Mouse (Mus musculus) ES-CJ7 (cell line): ENCODE results near the gene Fyn.

Source experiments
- DNase-seq: peaks from one replicate; pipeline ENCODE4 v3.0.0; 2011; ENCODE audit warnings: low read depth, low spot score

Gene Fyn

DNA sequence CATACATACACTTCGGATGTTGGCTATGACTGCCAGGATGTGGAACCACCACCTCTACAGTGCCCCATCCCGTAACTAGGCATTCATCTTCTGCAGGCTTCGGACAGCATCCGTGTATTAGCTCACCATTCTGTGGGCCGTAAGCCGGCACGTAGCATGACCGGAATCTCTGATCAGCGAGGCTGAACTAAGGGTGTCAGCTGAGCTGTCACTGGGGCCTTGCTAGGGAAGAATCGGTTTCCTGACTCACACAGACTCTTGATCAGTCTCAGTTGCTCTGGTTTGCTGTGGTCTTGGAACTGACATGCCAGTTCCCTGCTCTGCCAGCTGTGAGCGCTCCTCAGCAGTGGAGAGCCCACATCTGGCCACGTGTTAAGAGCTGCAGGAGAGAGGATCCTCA is 137.7 kb downstream of the Fyn start:
- no peak for DNase-seq

DNA sequence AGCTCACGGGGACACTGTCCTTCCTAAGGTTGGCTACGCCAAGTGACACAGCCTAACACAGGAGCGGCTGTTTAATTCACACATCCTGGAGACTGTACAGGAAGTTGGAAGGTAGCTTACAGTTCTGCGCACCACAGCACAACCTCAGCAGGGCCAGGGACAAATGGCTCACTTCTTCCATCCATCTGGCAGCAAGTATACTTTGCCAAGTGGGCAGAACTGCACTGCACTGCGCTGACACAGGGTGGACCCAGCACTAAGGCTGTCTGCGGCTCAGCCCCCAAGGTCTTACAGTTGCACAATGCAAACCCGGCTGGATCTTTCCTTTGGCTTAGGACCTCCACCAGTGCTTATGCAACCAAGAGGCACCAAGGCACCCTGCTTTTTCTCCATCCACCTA is 138.2 kb downstream of the Fyn start:
- DNase-seq: no peak

DNA sequence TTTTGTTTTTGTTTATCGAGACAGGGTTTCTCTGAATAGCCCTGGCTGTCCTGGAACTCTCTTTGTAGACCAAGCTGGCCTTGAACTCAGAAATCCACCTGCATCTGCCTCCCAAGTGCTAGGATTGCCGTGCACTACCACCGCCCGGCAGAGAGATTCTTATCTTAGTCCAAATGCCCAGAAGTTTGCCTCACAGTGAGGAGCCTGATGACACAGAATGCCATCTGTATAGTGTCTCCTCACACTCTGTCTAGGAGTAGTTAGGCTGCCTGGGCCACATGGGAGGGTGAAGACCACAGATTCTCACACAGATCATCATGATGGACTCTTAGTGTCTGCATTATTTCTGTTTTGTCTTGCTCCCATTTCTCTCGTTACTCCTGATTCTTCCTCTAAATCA is 140.1 kb downstream of the Fyn start:
- no peak for DNase-seq

DNA sequence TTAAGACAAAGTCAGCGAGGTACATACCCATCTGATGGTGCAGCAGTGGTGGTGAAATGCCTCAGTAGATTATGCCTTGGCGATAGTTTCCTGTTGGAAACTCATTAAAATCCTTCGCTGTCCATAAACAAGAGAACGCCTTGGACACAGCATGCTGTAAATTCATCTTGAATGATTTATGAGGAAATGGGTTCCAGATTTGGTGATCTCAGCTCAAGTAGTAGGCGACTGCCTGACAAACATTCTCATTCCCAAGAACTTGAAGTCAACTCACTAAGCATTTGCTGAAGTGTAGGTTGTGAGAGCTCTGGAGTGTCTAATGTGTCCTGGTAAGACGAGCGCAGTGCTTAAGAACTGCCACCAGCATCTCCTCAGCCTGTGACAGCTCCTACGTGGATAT is 141.3 kb downstream of the Fyn start:
- no peak for DNase-seq

DNA sequence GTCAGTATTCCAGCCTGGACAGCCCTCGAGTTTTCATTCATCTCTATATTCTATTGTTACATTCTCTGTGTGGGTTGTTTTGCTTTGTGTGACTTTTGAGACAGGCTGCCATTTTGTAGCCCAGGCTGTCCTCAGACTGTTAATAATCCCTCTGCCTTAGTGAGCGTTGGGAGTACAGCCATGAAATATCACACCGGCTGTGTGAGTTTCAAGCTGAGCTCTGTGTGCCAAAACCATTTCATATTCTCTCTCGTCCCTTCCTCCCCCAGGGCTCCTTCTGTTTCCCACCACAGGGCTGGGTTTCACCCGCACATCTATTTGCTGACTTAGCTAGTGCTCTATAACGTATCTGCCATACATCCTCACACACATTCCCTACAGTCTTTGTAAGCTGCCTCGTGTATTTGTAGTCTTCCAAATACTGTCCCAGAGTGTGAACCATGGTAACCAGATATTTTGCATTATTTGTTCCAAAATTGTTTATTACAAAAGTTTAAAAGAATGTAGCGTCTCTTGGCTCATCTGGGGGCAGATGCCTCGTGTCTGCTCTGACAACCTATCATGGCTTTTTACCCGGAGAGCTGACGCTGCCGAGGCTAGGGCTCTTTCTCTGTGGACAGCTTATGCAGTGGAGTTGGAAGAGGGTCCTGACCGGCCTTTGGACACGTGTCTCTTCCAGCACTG is 144.1 kb downstream of the Fyn start:
- no peak for DNase-seq

DNA sequence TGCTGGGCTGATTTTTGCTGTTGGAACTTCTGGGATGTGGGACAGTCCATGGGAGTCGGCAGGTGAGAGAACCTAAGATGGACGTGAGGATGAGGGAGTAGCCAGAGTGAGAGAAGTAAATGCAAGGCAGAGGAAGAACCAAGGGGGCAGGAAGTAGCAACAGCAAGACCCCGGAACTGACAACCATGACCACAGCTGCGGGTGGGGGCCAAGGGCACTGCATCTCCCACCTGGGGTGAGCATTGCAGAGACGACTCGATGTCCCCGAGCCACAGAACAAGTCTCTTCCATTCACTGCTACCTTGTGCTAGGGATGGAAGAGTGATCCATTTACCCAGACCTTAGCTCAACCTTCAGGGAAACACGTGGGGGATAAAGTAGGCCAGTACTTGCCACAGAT is 146.3 kb downstream of the Fyn start:
- DNase-seq: no peak

DNA sequence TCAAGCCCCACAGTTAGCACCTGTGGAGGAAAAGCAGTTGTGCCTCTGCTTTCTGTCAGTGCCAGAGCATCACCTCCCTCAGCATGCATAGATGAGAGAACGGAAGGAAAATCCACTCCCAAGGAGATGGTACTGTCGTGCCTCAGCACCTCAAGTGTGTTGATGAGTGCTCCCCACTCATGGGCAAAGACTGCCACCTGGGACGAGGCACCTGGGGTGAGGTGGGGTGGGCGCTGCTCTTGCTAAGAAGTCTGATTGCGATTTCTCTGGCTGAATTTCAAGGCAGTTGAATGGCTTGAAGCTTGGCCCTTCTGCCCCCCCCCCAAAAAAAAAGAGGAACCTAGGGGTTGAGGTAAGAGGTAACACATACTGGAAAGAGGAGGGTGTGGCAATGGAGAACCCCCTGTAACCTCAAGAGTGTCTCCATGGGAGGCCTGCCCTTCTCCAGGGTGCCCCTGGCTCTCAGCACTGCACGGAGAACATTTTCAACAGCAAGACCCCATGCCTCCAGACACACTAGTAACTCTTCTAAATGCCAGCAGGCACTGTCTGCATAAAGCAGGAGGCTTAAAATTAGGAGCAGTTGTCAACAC is 148.0 kb downstream of the Fyn start:
- no peak for DNase-seq

DNA sequence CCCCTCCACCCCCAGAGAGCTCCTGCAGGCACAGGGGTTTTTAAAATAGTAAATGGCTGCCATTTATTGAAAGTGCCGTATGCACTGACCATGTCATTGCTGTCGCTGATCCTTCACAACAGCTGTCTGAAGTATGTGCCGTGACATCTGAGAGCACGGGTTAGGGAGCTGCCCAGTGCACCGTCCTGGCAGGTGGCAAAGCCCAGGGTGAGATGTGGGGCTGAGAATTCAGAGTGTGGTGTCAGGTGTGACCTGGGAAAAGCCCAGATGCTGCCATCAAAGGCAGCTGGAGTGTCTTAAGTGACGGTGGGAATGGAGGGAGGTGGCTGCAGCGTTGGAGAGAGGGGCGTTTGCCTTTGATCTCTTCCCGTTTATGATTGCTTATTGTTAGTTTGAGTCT is 148.7 kb downstream of the Fyn start:
- no peak for DNase-seq

DNA sequence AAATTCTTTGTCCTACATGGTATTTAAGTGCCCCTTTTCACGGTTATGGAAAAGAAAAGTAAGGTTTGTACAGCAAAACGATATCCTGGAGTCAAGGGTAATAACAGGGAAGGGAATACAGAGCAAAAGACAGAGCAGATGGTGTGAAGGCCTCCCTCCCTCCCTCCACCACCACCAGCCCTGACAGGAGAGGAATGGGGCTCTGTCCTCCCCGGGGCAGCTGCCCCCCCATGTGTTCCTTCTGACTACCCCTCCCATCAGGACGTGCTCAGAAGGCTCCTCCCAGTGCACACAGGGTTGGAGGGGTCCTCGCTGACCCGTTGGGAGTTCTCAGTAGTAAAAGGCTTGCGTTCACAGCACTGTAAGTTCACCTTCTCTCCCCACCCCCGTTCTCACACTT is 149.6 kb downstream of the Fyn start:
- DNase-seq: no peak

DNA sequence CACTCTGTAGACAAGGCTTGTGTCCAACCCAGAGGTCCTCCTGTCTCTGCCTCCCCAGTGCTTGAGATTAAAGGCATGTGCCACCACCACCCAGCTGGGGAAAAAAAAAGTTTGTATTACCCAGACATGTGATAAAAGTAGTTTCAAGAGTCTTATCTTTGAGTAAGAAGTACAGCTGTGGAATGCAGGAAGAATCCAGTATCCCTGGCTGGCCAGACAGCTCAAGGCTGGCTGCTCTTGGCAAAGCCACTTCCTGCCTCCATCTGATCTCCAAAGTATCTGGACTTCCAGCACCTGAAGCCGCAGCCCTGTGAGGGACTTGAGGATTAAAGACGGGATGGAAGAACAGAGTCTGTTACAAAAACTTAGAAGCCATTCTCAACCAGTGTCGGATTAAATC is 150.2 kb downstream of the Fyn start:
- DNase-seq: no peak

DNA sequence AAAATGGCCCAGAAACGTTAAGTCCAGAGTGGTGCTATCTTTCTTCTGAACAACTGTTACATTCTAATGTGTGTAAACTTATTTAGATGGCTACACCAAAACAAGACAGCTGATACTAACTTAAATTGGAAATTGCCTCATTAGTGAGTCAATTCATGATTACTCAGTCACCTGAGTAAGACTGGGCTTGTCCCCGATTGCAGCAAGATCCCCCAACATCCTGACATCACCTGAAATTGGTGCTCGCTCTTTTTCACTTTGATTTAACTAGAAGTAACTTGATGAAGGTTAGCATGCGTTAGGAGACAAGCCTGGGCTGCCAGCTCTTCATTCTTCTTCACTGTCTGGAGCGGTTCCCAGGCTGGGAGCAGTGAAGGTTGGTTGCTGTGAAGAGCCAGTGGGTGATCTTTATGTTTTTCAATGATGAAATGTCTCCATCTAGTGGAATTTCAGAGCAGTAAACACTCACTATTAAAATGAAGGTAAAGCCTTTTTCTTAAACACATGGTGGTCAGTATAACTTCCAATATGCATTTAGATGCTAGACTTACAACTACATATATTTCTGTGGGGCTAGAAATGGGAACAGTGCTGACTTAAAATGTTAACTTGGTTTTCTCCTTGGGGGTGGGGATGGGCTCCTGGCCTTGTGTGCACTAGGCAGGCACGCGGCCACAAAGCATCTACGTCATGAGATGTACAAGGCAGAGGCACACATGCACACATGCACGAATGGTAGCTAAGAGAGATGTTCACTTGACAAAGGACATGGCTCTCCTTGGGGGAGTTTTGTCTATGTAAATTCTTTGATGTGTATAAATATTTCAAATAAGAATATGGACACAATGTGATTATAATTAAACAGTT is 151.7 kb downstream of the Fyn start:
- DNase-seq: peak; percentile 66

DNA sequence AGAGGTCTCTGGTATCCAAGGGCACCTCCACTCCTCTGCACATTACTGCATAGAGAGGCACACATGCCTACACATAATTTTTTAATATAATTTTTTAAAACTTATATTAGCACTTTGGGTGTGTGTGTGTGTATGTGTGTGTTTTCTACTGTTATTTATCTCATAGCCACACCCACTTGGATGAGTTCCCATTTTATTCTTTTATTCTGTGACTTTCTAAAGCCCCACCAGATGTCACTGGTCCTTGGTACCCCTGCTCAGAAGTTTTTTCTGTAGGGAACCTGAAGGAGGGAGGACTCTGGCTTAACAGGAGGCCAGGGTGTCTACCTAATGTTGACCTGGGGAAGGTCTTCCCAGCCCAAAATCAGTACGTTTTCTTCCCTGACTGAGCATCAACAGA is 152.7 kb downstream of the Fyn start:
- DNase-seq: no peak

DNA sequence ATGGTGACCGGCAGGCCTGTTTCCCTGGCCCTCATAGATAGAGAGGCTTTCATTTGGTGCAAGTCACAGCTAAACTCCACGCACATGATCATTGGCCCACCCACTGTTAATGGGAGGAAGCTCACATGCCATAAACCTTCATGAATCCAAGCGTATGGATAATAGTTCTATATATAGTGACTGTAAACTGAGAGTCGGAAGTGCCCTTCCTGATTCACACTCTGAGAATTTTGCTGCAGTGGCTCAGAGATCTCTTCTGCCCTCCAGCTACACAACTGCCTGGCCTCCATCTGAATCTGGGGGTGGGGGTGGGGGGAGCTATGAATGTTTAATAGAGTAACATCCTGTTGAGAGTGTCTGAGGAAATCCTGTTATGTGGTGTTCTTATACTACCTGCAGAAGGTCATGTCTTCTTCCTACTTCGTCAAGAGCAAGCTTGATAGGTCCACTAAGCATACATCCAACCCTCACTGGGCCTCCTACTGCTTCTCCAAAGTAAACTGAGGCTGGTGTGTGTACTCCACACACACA is 153.3 kb downstream of the Fyn start:
- DNase-seq: no peak

DNA sequence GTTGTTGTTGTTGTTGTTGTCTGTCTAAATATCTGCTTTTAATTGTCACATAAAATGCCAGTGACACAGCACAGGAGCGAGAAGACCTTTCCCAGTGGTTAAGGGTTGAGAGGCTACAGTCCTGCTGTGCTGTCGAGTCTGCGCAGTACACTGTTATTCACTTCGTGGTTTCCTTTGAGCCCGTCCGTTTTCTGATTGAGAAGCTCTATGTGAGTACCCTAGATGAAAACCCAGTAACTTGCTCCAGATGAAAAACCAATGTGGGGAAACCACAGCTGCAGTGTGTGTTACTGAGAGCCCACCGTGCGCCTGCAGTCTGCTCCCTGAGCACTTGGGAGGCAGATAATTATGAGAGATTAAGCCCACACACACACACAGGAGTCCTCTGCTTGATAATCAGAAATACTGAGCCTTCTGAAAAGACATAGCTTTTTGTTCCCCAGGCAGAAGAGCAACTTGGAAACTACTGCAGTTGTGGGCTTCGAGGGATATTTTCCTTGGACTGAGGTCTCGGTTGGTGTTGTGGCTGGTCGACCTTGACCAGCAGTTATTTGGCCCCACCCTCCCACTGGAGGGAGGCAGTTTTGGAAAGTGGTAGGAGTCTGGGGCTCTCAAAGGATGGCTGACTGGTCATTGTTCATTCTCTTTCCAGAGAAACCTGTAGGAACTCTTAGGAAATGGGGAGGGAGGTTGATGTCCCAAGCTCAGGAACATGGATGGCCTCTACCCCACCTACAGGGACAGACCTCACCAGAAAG is 154.4 kb downstream of the Fyn start:
- no peak for DNase-seq

DNA sequence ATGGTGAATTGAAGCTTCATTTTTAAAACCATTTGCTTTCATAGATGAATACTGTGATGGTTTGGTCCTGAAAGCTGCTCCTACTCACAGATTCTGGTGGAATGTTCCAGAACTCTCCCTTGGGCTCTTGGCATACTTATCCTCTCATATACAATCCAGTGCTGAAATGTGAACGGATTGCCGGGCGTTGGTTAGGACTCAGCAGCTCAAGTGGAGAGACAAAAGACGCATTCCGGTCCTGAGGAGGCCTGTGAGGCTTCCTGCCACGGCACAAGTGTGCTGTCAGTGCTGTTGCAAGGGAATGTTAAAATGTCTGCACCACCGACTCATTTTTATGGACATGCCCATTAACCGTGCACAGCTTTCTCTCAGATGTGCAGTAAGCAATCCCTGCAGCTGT is 155.7 kb downstream of the Fyn start:
- no peak for DNase-seq

DNA sequence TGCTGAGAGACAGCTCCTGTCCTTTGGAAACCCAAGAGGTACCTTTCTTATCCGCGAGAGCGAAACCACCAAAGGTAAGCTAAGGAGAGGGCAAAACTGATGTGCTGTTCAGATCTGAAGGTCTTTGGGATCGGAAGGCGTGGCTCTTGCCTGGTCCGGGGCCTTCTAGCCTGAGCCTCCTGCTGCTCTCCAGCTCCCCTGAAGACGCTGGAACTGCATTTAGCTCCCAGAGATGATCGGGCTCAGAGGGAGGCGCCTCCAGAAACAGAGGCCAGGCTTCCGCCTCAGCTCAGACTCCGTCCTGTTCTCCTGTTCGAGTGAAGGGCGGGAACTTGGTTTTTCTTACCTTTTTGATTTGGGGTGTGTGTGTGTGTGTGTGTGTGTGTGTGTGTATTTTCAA is 156.8 kb downstream of the Fyn start:
- peak; percentile 61 for DNase-seq

DNA sequence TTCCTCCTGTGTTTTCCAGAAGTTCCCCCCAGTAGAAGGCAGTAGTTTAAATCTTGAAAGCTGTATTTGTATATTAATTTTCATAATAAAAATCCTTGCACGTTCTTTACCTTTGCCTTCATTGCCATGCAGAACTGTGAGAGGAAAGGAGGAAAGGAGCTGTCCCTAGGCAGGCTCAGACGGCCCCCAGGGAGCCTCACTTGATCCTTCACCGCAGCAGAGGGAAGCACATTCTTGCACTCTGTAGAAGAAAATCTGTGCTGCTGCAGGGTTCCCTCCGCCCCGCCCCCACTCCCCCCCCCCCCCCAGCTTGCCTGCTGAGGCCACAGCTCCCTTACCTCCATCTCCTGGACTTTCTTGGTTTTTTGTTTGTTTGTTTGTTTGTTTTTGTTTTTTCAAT is 158.5 kb downstream of the Fyn start:
- no peak for DNase-seq

DNA sequence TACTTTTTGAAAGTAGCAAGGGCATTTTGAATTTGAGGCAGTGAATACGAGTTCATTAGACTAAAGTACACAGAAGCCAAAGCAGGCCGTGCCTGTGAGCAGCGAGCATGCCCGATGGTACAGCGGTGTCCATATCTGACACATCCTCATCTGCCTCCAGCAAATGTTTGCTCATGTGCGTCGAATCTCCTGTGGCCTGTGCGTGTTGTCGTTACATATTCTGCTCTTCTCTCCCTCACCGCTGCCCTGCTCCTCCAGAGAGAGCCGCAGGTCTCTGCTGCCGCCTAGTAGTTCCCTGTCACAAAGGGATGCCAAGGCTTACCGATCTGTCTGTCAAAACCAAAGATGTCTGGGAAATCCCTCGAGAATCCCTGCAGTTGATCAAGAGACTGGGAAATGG is 160.5 kb downstream of the Fyn start:
- DNase-seq: no peak

DNA sequence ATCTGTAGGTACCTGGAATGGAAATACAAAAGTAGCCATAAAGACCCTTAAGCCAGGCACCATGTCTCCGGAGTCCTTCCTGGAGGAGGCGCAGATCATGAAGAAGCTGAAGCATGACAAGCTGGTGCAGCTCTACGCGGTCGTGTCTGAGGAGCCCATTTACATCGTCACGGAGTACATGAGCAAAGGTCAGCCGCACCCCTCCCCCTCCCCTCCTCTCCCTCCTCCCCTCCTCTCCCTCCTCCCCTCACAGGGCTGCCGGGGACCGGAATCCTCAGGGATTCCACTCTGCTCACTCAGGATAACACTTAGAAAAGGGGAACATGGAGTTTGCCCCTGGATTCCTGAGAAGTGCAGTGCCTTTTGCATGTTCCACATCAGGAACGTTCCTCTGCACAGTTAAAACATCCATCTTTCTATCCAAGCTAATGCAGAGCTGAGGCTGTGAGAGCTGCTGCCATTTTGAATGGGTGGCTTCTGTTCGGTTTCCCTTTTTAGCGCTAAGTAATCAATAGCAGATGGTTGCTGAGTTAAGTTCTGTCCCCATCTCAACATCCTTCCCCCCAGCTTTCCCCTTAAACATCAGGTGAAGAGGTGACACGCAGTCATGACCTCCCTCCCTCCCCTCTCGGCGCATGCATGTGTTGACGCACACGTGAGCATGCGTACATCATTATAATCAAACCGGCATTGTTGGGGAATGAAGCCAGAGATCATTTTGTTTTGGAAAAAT is 163.5 kb downstream of the Fyn start:
- peak; percentile 59 for DNase-seq

DNA sequence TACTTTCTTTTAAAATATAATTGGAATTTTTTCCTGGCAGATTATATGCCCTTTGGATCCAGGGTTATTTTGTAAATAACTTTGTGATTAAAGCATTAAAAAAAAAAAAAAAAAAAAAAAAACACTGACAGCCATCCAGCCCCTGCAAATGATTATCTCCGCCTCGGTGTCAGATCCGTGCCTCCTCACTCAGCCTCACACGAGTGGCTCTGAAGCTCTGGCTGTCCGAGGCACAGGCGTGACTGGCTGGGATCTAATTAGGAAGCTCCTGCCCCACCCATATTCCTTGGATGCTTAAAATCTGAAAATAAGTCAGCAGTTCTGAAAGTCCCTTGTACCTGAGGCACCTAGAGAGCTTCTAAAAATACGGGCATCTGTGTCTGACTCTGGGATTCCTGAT is 164.2 kb downstream of the Fyn start:
- DNase-seq: no peak

DNA sequence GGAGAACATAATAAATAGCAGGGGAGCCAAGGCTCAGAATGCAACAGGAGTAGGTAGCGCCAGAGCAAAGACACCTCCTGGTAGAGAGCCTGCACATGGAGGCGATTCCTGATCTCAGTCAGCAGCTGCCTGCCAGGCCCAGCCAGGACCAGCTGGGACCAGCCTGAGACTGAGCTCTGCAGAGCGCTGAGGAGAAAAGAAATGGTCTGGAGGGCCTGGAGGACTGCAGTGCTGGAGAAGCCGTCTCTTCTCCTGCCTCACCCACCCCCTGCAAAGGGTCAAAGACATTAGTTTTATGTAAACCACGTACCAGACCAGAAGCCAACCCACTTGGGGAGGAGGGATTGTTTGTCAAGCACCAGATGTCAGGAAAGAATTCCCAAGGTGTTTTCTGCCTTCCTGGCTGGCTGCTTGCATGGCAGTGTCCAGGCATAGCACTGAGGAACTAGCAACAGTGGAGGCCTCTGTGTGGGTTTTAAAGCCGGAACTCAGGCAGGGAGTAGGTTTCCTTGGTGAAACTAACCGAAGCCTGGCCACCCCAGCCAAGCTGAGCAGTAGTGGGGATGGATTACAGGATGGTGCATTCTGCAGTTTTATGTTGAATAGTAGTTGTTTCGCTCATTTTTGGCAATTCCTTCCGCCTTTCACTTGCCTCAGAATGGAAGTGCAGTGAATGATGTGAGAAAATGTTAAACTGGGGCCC is 165.8 kb downstream of the Fyn start:
- DNase-seq: peak; percentile 80
